ENCODE assay signal across 7 mouse cellular contexts in genomic region chr15:98632921-98633320, GRCm38 (mm10). TPM values are rescaled to one million over a fixed set of nuclear protein-coding genes. Genes with fewer than 3 reads are reported as not detected.
A peak's percentile ranks its signal among the peaks of the same experiment; 100 is the strongest.
DNase-seq lines count a peak whose midpoint lies in the region; ATAC-seq and TF ChIP-seq lines count a peak whose summit lies in the region.

No protein-coding gene starts in this region.

- TF ChIP-seq CTCF in E14TG2a.4 (conservative IDR thresholded peaks at IDR 0.05; ENCODE audit: low read length): no peak

- H3K4me2 ChIP-seq in forebrain, embryonic 16.5 days (ENCODE audit: low read length): peak overlapping the region; percentile 75
- peak overlapping the region; percentile 87 for H3K4me2 ChIP-seq in midbrain, embryonic 14.5 days (ENCODE audit: low read length)

- no peaks in the 10 kb centered on the region for H3K9me3 ChIP-seq in E14TG2a.4 (ENCODE audit: low read length)
- no peaks in the 10 kb centered on the region for H3K9me3 ChIP-seq in forebrain, embryonic 16.5 days (ENCODE audit: control insufficient read depth, low read length)
- H3K9me3 ChIP-seq in midbrain, embryonic 14.5 days (ENCODE audit: control insufficient read depth, low read length): no peaks in the 10 kb centered on the region

- WGBS in forebrain, embryonic 16.5 days: 4% methylated on average over 4 of the region's 4 CpGs
- WGBS in midbrain, embryonic 14.5 days: 0% methylated on average over 4 of the region's 4 CpGs

- H3K4me3 ChIP-seq in E14TG2a.4 (replicated peaks; ENCODE audit: low read length): peak overlapping the region; percentile 87
- H3K4me3 ChIP-seq in forebrain, embryonic 16.5 days (replicated peaks; ENCODE audit: low read length): peak overlapping the region; percentile 73
- peak overlapping the region; percentile 81 for H3K4me3 ChIP-seq in midbrain, embryonic 14.5 days (replicated peaks; ENCODE audit: low read depth, low read length)

- peaks cover 75% of the 10 kb centered on the region for H3K27me3 ChIP-seq in E14TG2a.4 (ENCODE audit: insufficient read depth, low read length)
- H3K27me3 ChIP-seq in forebrain, embryonic 16.5 days (replicated peaks; ENCODE audit: control insufficient read depth, insufficient read depth, low read length): peaks cover 5% of the 10 kb centered on the region; the same call in 1 of the 2 replicates
- H3K27me3 ChIP-seq in midbrain, embryonic 14.5 days (ENCODE audit: control insufficient read depth, insufficient read depth, low read length): peaks cover 12% of the 10 kb centered on the region; the same call in 1 of the 2 replicates

- no peaks in the 10 kb centered on the region for H3K36me3 ChIP-seq in E14TG2a.4 (ENCODE audit: insufficient read depth, low read length)
- H3K36me3 ChIP-seq in forebrain, embryonic 16.5 days (ENCODE audit: control insufficient read depth, insufficient read depth): no peaks in the 10 kb centered on the region
- no peaks in the 10 kb centered on the region for H3K36me3 ChIP-seq in midbrain, embryonic 14.5 days (ENCODE audit: control insufficient read depth, insufficient read depth, low read length)

- H3K27ac ChIP-seq in forebrain, embryonic 16.5 days (ENCODE audit: low read length): peak overlapping the region; percentile 14; the same call in 1 of the 2 replicates
- peak overlapping the region; percentile 99 for H3K27ac ChIP-seq in midbrain, embryonic 14.5 days (replicated peaks; ENCODE audit: low read depth, low read length)

- peak overlapping the region; percentile 95 for H3K9ac ChIP-seq in forebrain, embryonic 16.5 days (replicated peaks; ENCODE audit: low read depth, low read length)
- H3K9ac ChIP-seq in midbrain, embryonic 14.5 days (replicated peaks; ENCODE audit: low read length): peak overlapping the region; percentile 97

- H3K4me1 ChIP-seq in E14TG2a.4 (replicated peaks; ENCODE audit: low read depth, low read length): peaks cover 90% of the 10 kb centered on the region
- peaks cover 57% of the 10 kb centered on the region for H3K4me1 ChIP-seq in forebrain, embryonic 16.5 days (replicated peaks; ENCODE audit: control insufficient read depth, insufficient read depth, low read length)
- peaks cover 59% of the 10 kb centered on the region for H3K4me1 ChIP-seq in midbrain, embryonic 14.5 days (ENCODE audit: control insufficient read depth, insufficient read depth, low read length)

- peak; percentile 43 to 50 for DNase-seq in B cell, adult 2 months
- DNase-seq in midbrain, embryonic 14.5 days: peak; percentile 69
- DNase-seq in urinary bladder, adult 18-20 months (ENCODE audit: low spot score in 2 of 2): no peak
- no peak for DNase-seq in cerebellum, adult 9-10 months

- ATAC-seq in forebrain, embryonic 16.5 days: no peak
- ATAC-seq in midbrain, embryonic 14.5 days (ENCODE audit: low FRiP score, low TSS enrichment): no peak
- no peak for ATAC-seq in erythroblast, adult 5-6 weeks (replicated peaks; ENCODE audit: low FRiP score, poor library complexity, severe bottlenecking)

RNA-seq across cellular contexts. Expression of gene Cacnb3, which starts 2.3 kb away (rescaled TPM):
- 138 and 168 TPM in 2 replicates for polyA plus RNA-seq in forebrain, embryonic 16.5 days (2015; fragmentation: Nextera tagmentation; extraction: Ambion mirVana)
- polyA plus RNA-seq in midbrain, embryonic 14.5 days (2014; fragmentation: Nextera tagmentation; extraction: Ambion mirVana): 130 and 136 TPM in 2 replicates
- not detected in 2 replicates for total RNA-seq in erythroblast, adult 5-6 weeks (2015; ENCODE audit: low replicate concordance)
- total RNA-seq in erythroblast, adult 5-6 weeks (2017; ENCODE audit: low replicate concordance): not detected in 2 replicates

RNA-seq across cellular contexts. Expression of gene Adcy6, which starts 23.0 kb away (rescaled TPM):
- polyA plus RNA-seq in forebrain, embryonic 16.5 days (2015; fragmentation: Nextera tagmentation; extraction: Ambion mirVana): 11.2 and 16.1 TPM in 2 replicates
- polyA plus RNA-seq in midbrain, embryonic 14.5 days (2014; fragmentation: Nextera tagmentation; extraction: Ambion mirVana): 9.6 and 12.2 TPM in 2 replicates
- 4.8 and 26.8 TPM in 2 replicates for total RNA-seq in erythroblast, adult 5-6 weeks (2015; ENCODE audit: low replicate concordance)
- total RNA-seq in erythroblast, adult 5-6 weeks (2017; ENCODE audit: low replicate concordance): 33.2 and 42.9 TPM in 2 replicates

RNA-seq across cellular contexts. Expression of gene Ddx23, which starts 29.8 kb away (rescaled TPM):
- polyA plus RNA-seq in forebrain, embryonic 16.5 days (2015; fragmentation: Nextera tagmentation; extraction: Ambion mirVana): 17.6 and 25.5 TPM in 2 replicates
- 17.7 and 24.9 TPM in 2 replicates for polyA plus RNA-seq in midbrain, embryonic 14.5 days (2014; fragmentation: Nextera tagmentation; extraction: Ambion mirVana)
- 9.4 and 10.4 TPM in 2 replicates for total RNA-seq in erythroblast, adult 5-6 weeks (2015; ENCODE audit: low replicate concordance)
- 32.3 and 40.2 TPM in 2 replicates for total RNA-seq in erythroblast, adult 5-6 weeks (2017; ENCODE audit: low replicate concordance)

RNA-seq across cellular contexts. Expression of gene Rnd1, which starts 44.3 kb away (rescaled TPM):
- polyA plus RNA-seq in forebrain, embryonic 16.5 days (2015; fragmentation: Nextera tagmentation; extraction: Ambion mirVana): 15.5 and 16.4 TPM in 2 replicates
- 7.4 and 9.2 TPM in 2 replicates for polyA plus RNA-seq in midbrain, embryonic 14.5 days (2014; fragmentation: Nextera tagmentation; extraction: Ambion mirVana)
- total RNA-seq in erythroblast, adult 5-6 weeks (2015; ENCODE audit: low replicate concordance): 4.4 TPM in 1 of 2 replicates, not detected in the other
- total RNA-seq in erythroblast, adult 5-6 weeks (2017; ENCODE audit: low replicate concordance): 0.42 and 2.2 TPM in 2 replicates

Comparison
In these comparisons a context has a peak if more than half of its experiments do, and no peak if none do; other contexts are left out.
1. DNase-seq: peak in B cell, adult 2 months (2 of 2) and midbrain, embryonic 14.5 days (single experiment); none in urinary bladder, adult 18-20 months (0 of 2) and cerebellum, adult 9-10 months (single experiment).
2. Peak in every context shown above with its lines, with median percentiles within 50 percentile points of each other: H3K4me3 ChIP-seq.